Mouse (Mus musculus): ENCODE data around the gene Lmod2. TPM values are rescaled to one million over a fixed set of nuclear protein-coding genes. Genes with fewer than 3 reads are reported as not detected.

Lmod2 gene
- polyA plus RNA-seq (2012; ENCODE audit: insufficient read depth, low replicate concordance): not detected in 2 replicates

DNA sequence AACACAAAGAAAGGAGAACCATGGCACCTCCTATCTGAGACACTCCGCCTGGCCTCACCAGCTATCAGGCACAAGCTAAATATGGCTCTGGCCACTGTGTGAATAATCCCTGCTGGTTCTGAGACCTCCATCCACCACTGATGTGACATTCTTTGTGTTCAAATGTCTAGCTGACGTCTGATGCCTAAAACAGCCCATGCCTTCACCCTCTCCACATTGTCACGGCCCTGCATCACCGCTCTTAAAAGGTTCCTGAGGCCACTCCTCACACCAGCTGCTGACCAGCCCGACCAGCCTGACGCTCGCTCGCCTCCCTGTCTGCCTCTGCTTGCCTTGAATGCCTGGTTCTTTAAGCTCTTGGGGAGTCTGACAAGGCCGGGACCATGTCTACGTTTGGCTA, at the start of gene Lmod2:
TSS of gene Lmod2 (plus strand) at position 263 of the 400 bp plus-strand sequence.
- Histone ChIP-seq H3K27me3 (replicated peaks) (no peaks in the 10 kb centered on the region), H3K9me3 (0 out of 2 replicates have a peak, but pooled peaks cover 5% of the 10 kb centered on the region), H3K4me1 (0 out of 2 replicates have a peak, but pooled peaks cover 2% of the 10 kb centered on the region), H3K4me3 (replicated peaks) (no peak within 1 kb of the TSS), H3K36me3 (replicated peaks; ENCODE audit: low read length) (no peaks in the 10 kb centered on the region)
- TF ChIP-seq FLI1 (IDR thresholded peaks at IDR 0.05; ENCODE audit: low read length) (no peak), GATA1 (IDR thresholded peaks at IDR 0.05; ENCODE audit: borderline replicate concordance, low read length) (no peak)

DNA sequence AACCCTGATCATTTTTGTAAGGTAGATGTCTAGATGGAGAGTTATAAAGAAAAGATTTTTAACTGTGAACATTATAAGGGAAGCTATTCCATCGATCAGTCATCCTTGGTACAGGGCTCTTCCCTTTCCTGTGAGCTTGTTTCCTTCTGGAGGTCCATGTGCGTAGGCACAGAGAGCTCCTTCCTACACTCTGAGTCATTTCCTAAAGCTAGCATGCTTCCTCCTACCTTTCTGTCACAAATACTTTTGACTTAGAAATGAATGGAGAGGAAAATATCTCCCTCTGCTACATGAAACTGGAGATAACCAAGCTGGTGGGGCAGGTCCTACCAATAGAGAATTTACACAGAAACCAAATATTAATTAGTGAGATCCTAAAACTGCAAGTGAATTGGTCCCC, 47.8 kb upstream of the Lmod2 start:
- Histone ChIP-seq H3K9me3 (peaks cover 4% of the 10 kb centered on the region; the same call in 1 of the 2 replicates), H3K36me3 (replicated peaks; ENCODE audit: low read length) (no peaks in the 10 kb centered on the region), H3K4me1 (no peaks in the 10 kb centered on the region; the same call in 1 of the 2 replicates), H3K27me3 (replicated peaks) (no peaks in the 10 kb centered on the region), H3K4me3 (replicated peaks) (no peak overlapping the region)
- no peak for TF ChIP-seq FLI1 (IDR thresholded peaks at IDR 0.05; ENCODE audit: low read length)
- TF ChIP-seq GATA1 (IDR thresholded peaks at IDR 0.05; ENCODE audit: borderline replicate concordance, low read length): no peak

DNA sequence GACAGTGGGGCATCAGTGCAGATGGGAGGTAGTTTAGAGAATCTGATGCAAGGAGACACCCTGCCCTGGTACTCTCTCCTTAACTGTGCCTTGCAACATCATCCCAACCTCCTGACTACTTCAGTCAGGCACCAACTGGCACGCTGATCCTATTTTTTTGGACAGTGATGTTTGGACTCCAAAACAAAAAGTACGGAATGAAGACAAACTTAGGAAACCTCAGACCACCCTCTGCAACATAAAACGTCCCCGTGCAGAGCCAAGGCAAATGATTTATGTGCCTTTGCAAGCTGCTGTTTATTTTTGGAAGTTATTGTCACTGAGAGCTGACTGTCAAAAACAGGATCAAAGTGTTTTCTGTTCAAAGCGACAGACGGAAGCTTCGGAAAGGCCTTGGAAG, 45.5 kb upstream of the Lmod2 start:
- Histone ChIP-seq H3K27me3 (replicated peaks) (no peaks in the 10 kb centered on the region), H3K4me3 (replicated peaks) (no peak overlapping the region), H3K36me3 (replicated peaks; ENCODE audit: low read length) (no peaks in the 10 kb centered on the region), H3K4me1 (peaks cover 12% of the 10 kb centered on the region), H3K9me3 (peaks cover 4% of the 10 kb centered on the region; the same call in 1 of the 2 replicates)
- TF ChIP-seq FLI1 (IDR thresholded peaks at IDR 0.05; ENCODE audit: low read length): no peak
- TF ChIP-seq GATA1 (IDR thresholded peaks at IDR 0.05; ENCODE audit: borderline replicate concordance, low read length): no peak

DNA sequence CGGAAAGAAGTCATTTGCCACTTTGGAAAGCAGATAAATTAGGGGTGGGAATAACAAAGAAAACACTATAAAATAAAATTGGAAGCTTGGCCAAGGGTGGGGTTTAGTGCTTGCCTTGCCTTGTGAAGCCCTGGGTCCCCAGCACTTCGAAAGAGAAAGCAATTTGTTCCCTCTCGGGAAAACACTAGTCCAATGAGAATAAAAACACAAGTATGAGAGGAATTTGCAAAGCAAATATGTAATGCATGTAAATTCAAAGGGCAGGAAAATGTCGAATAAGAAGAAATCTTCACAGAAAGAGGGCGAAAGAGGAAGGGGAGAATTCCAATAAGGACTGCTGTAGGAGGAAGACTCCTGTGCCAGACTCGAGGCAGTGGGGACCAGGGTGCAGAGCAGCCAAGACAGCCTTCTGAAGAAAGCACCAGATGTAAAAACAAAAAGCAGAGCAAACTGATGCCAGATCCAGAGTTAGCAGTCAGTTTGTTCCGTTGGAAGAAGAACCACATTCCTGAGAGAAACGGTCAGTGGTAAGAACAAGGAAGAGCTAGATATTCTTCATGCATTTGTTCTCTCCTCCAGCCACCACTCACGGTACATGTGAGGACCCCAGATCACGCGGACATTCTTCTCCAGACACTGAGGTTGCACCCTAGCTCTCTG, 43.0 kb upstream of the Lmod2 start:
- Histone ChIP-seq H3K4me3 (replicated peaks) (no peak overlapping the region), H3K36me3 (replicated peaks; ENCODE audit: low read length) (no peaks in the 10 kb centered on the region), H3K4me1 (peaks cover 12% of the 10 kb centered on the region), H3K27me3 (replicated peaks) (no peaks in the 10 kb centered on the region), H3K9me3 (no peaks in the 10 kb centered on the region)
- TF ChIP-seq GATA1 (IDR thresholded peaks at IDR 0.05; ENCODE audit: borderline replicate concordance, low read length): no peak
- no peak for TF ChIP-seq FLI1 (IDR thresholded peaks at IDR 0.05; ENCODE audit: low read length)

DNA sequence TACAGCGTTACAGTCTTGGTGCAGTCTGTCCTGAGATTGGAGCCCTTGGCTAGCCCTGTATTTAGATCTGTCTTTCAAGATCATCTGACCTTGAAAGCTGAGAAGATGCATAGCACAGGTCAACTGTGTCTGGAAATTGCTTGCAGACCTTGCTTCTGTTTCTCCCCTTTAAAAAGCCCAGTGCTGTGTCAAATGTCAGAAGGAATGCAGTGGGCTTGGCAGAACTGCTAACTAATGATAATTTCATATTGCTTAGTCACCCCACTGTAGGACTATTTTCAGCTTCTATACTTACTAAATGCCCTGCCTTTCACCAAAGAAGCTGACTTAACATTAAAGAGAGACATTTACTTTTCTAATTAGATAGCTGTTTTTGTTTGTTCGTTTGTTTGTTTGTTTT, 42.1 kb upstream of the Lmod2 start:
- H3K4me1 ChIP-seq: peaks cover 12% of the 10 kb centered on the region
- no peaks in the 10 kb centered on the region for H3K27me3 ChIP-seq (replicated peaks)
- no peaks in the 10 kb centered on the region for H3K36me3 ChIP-seq (replicated peaks; ENCODE audit: low read length)
- H3K9me3 ChIP-seq: no peaks in the 10 kb centered on the region
- no peak overlapping the region for H3K4me3 ChIP-seq (replicated peaks)
- TF ChIP-seq FLI1 (IDR thresholded peaks at IDR 0.05; ENCODE audit: low read length) (no peak), GATA1 (IDR thresholded peaks at IDR 0.05; ENCODE audit: borderline replicate concordance, low read length) (no peak)

DNA sequence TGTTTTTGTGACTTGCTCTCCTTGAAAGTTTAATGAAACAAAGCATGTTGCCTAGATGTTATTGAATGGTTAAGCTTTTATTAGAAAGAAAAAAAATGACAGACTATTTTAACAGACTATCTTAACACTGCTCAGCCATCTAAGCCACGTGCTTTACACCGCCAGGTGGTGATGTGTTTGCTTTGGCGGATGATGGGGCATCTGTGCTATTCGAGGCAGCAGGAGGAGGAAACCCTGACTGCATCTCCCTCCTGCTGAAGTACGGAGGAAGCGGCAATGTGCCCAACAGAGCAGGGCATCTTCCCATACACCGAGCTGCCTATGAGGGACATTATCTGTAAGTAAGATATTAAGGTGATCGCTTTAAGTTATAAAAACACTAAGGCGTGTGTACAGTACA, 33.5 kb upstream of the Lmod2 start:
- no peaks in the 10 kb centered on the region for H3K27me3 ChIP-seq (replicated peaks)

DNA sequence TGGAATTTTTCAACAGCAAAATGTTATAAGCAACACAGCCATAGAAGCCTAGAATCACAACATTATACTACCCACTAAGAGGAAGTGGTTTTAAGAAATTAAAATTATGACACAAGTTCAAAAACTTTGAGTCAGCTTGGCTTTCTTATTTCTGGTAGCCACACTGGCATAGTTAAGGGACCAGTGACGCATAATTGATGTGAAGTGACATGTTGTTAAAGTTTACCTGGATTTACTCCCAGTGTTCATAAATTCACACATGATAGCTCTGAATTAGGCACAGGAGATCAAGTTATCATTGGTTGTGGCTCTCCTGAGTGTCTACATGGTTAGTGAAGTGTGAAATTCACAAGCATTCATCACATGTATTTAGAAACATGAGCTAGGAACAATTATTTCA, 32.7 kb upstream of the Lmod2 start:
- TF ChIP-seq FLI1 (IDR thresholded peaks at IDR 0.05; ENCODE audit: low read length) (no peak), GATA1 (IDR thresholded peaks at IDR 0.05; ENCODE audit: borderline replicate concordance, low read length) (no peak)
- Histone ChIP-seq H3K27me3 (replicated peaks) (no peaks in the 10 kb centered on the region), H3K9me3 (no peaks in the 10 kb centered on the region), H3K4me1 (no peaks in the 10 kb centered on the region), H3K4me3 (replicated peaks) (no peak overlapping the region), H3K36me3 (replicated peaks; ENCODE audit: low read length) (no peaks in the 10 kb centered on the region)

More for the DNA sequence above, 33.5 kb upstream of the Lmod2 start:
- H3K4me1 ChIP-seq: no peaks in the 10 kb centered on the region
- no peak for TF ChIP-seq GATA1 (IDR thresholded peaks at IDR 0.05; ENCODE audit: borderline replicate concordance, low read length)
- no peak for TF ChIP-seq FLI1 (IDR thresholded peaks at IDR 0.05; ENCODE audit: low read length)
- H3K9me3 ChIP-seq: no peaks in the 10 kb centered on the region
- no peak overlapping the region for H3K4me3 ChIP-seq (replicated peaks)
- H3K36me3 ChIP-seq (replicated peaks; ENCODE audit: low read length): no peaks in the 10 kb centered on the region

DNA sequence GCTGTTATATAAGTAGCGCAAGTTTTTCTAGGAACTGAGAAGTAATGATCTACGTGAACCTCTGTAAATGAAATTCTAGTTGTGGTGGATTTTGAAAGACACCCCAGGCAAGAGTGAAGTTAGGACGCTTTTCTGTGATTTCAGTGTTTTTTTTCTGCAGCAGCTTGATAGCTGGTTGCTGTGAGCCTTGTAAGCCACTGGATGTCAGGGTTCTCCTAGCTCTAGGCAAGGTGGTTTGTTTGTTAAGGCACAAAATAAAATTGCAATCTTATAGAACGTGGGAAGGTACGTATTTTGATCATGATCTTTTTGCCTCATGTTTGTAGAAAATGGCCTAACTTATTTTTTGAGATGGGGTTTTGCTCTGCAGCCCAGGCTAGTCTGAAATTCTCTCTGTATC, 28.6 kb upstream of the Lmod2 start:
- H3K36me3 ChIP-seq (replicated peaks; ENCODE audit: low read length): no peaks in the 10 kb centered on the region

DNA sequence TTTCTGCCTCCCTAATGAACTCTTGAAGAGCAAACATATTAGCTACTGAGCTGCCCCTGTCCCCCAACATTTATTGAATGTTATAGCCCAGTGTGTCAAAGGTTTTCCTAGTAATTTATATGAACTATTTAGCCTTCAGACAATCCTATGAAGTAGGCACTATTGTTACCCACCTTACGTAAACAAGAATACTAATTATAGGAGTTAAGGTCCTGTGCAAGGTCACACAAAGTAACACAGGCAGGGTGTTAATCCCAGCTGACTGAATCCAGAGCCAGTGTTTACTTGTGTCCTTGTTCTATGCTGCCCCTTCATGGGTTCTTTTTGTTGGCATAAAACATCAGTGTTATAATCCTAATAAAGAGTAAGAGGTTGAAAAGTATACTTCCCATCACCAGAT, 27.9 kb upstream of the Lmod2 start:
- Histone ChIP-seq H3K4me3 (replicated peaks) (no peak overlapping the region), H3K9me3 (peaks cover 3% of the 10 kb centered on the region; the same call in 1 of the 2 replicates), H3K36me3 (replicated peaks; ENCODE audit: low read length) (no peaks in the 10 kb centered on the region), H3K4me1 (peaks cover 8% of the 10 kb centered on the region), H3K27me3 (replicated peaks) (no peaks in the 10 kb centered on the region)
- TF ChIP-seq GATA1 (IDR thresholded peaks at IDR 0.05; ENCODE audit: borderline replicate concordance, low read length) (no peak), FLI1 (IDR thresholded peaks at IDR 0.05; ENCODE audit: low read length) (no peak)

More for the DNA sequence above, 28.6 kb upstream of the Lmod2 start:
- TF ChIP-seq GATA1 (IDR thresholded peaks at IDR 0.05; ENCODE audit: borderline replicate concordance, low read length) (no peak), FLI1 (IDR thresholded peaks at IDR 0.05; ENCODE audit: low read length) (no peak)
- H3K9me3 ChIP-seq: peaks cover 3% of the 10 kb centered on the region; the same call in 1 of the 2 replicates
- H3K4me3 ChIP-seq (replicated peaks): no peak overlapping the region
- peaks cover 8% of the 10 kb centered on the region for H3K4me1 ChIP-seq
- no peaks in the 10 kb centered on the region for H3K27me3 ChIP-seq (replicated peaks)

DNA sequence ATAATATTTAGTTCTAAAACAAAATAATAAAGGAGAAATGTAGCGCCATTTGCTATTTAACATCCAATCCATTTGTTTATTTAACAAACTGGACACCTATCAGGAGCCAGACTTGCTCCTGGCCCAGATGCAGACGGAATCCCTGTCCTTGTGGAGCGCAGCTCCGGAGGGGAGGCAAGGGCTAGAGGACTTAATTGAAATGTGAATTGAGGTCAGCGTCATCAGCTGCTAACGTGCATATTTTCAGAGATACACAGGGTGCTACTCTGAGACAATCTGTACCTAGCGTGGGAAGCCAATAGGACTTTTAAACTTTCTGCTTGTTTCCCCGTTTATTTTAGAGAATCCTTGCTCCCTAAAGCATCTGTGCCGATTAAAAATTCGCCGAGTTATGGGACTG, 27.3 kb upstream of the Lmod2 start:
- Histone ChIP-seq H3K36me3 (replicated peaks; ENCODE audit: low read length) (no peaks in the 10 kb centered on the region), H3K9me3 (peaks cover 3% of the 10 kb centered on the region; the same call in 1 of the 2 replicates), H3K4me3 (replicated peaks) (no peak overlapping the region), H3K27me3 (replicated peaks) (no peaks in the 10 kb centered on the region), H3K4me1 (peaks cover 8% of the 10 kb centered on the region)
- TF ChIP-seq GATA1 (IDR thresholded peaks at IDR 0.05; ENCODE audit: borderline replicate concordance, low read length): no peak
- no peak for TF ChIP-seq FLI1 (IDR thresholded peaks at IDR 0.05; ENCODE audit: low read length)
